Mouse (Mus musculus) erythroblast, embryonic 14.5 days (primary cell): Measurements from ENCODE around the gene Olfr283.

Experiments
- GATA1 ChIP-seq: IDR thresholded peaks from 2 replicates; pipeline ENCODE4 v1.6.1; 2012; ENCODE audit warnings: low read length, inconsistent platforms, mixed read lengths
- TAL1 ChIP-seq: IDR thresholded peaks from 3 replicates; pipeline ENCODE4 v1.6.1; 2012; ENCODE audit warnings: low read length, inconsistent platforms, mixed read lengths

DNA sequence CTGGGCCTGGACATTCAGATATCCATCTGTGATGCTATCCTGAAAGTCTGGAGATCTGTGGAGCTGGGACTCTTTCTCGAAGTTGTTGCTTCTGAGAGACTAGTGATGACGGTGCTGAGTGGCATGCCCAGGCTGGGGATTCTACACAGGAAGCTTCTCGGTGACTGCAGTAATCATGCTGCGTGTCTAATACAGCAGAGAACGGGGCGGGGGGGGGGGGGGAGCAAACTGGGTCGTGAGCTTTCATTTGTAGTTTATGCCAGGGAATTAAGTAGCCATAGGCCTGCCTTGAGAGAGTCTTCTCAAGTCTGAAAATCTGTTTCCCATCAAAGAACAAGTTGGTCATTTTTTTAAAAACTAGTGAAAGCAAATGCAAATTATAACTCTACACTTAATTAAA is 37.4 kb upstream of the Olfr283 start:
- TF ChIP-seq TAL1 (no peak), GATA1 (no peak)
